Mouse (Mus musculus): ENCODE data around the gene Iffo2. TPM values are rescaled to one million over a fixed set of nuclear protein-coding genes. Genes with fewer than 3 reads are reported as not detected.
A peak's percentile ranks its signal among the peaks of the same experiment; 100 is the strongest.
"Not testable (repeated sequence)": the region's sequence is repeated elsewhere in the genome, so short reads cannot be mapped to it uniquely, and the experiment has no call there.

Gene Iffo2
- polyA plus RNA-seq (2016; fragmentation: Nextera tagmentation; extraction: Ambion mirVana): 4.1 and 5.9 TPM in 2 replicates

- not testable (repeated sequence) for H3K4me1 ChIP-seq (replicated peaks); H3K27ac ChIP-seq; H3K4me2 ChIP-seq; H3K27me3 ChIP-seq; H3K4me3 ChIP-seq (replicated peaks); H3K36me3 ChIP-seq; H3K9ac ChIP-seq (replicated peaks); H3K9me3 ChIP-seq; ATAC-seq (ENCODE audit: insufficient number of reproducible peaks, insufficient read depth, low FRiP score, low TSS enrichment, low read depth)
- 85% methylated on average over 5 of the region's 5 CpGs for WGBS
These were observed at the start of gene Iffo2 for GRCm38 (mm10) chr4:139530248-139530647. TSS of gene Iffo2 (plus strand) at chr4:139530548.

GRCm38 (mm10) chr4:139481400-139481799, 48.9 kb upstream of the Iffo2 start:
- Histone ChIP-seq H3K27me3 (no peaks in the 10 kb centered on the region), H3K9me3 (no peaks in the 10 kb centered on the region), H3K4me2 (no peak overlapping the region), H3K9ac (replicated peaks) (no peak overlapping the region), H3K4me1 (replicated peaks) (no peaks in the 10 kb centered on the region), H3K27ac (no peak overlapping the region), H3K4me3 (replicated peaks) (no peak overlapping the region), H3K36me3 (peaks cover 100% of the 10 kb centered on the region)
- WGBS: 94% methylated on average over 1 of the region's 1 CpGs
- ATAC-seq (ENCODE audit: insufficient number of reproducible peaks, insufficient read depth, low FRiP score, low TSS enrichment, low read depth): no peak

- Histone ChIP-seq H3K4me1 (replicated peaks) (no peaks in the 10 kb centered on the region), H3K9ac (replicated peaks) (no peak overlapping the region; the same call in 1 of the 2 replicates), H3K27ac (no peak overlapping the region), H3K9me3 (no peaks in the 10 kb centered on the region), H3K4me3 (replicated peaks) (no peak overlapping the region), H3K4me2 (no peak overlapping the region), H3K27me3 (no peaks in the 10 kb centered on the region), H3K36me3 (peaks cover 100% of the 10 kb centered on the region)
- 90% methylated on average over 8 of the region's 8 CpGs for WGBS
- no peak for ATAC-seq (ENCODE audit: insufficient number of reproducible peaks, insufficient read depth, low FRiP score, low TSS enrichment, low read depth)
These were observed 46.8 kb upstream of the Iffo2 start for GRCm38 (mm10) chr4:139483461-139484105.

DNA sequence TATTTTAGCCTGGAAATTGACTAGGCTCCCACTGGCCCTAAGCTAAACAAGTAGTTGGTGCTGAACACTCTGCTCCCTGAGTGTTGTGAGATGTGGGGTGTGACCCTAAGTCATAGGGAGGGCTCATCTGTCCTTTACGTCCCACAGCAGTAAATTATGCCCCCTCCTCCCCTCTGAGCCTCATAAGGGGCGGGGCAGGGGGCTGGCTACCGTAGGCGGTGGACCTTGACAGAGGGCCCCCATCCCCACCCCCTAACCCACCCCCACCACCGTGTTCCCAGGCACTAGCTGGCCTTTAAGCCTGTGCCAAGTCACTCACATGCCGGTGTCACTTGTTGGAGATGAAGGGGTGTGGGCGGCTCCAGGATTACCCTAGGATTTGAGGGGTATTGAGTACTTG, 45.9 kb upstream of the Iffo2 start:
- no peak overlapping the region for H3K4me3 ChIP-seq (replicated peaks)
- no peak overlapping the region for H3K9ac ChIP-seq (replicated peaks)
- no peaks in the 10 kb centered on the region for H3K27me3 ChIP-seq
- no peak overlapping the region for H3K4me2 ChIP-seq
- no peaks in the 10 kb centered on the region for H3K4me1 ChIP-seq (replicated peaks)
- H3K27ac ChIP-seq: no peak overlapping the region
- no peaks in the 10 kb centered on the region for H3K9me3 ChIP-seq
- no peak for ATAC-seq (ENCODE audit: insufficient number of reproducible peaks, insufficient read depth, low FRiP score, low TSS enrichment, low read depth)
- WGBS: 76% methylated on average over 7 of the region's 7 CpGs
- peaks cover 100% of the 10 kb centered on the region for H3K36me3 ChIP-seq

DNA sequence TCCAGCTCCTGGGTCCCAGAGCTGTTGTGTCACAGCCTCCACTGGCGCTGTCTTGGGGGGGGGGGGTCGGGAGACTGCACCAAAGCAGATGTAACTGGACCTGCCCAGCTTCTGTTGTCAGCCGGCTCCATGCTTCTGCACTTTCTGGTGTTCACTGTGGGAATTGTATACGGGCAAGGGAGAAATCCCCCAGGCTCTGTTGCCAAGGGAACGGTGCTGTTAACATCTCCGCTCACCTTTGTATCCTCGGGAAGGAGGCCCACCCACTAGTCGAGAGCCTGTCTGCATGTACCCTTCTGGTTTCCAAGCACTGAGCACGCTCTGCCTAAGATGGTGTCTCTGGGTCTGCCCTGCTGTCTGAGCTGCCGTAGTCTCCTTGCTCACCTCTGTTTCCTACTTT, 43.3 kb upstream of the Iffo2 start:
- Histone ChIP-seq H3K4me2 (no peak overlapping the region), H3K36me3 (peaks cover 100% of the 10 kb centered on the region), H3K4me1 (replicated peaks) (no peaks in the 10 kb centered on the region), H3K27ac (no peak overlapping the region), H3K9ac (replicated peaks) (0 out of 2 replicates have a peak overlapping the region, but pooled peaks have one; percentile 8), H3K9me3 (no peaks in the 10 kb centered on the region), H3K4me3 (replicated peaks) (no peak overlapping the region), H3K27me3 (no peaks in the 10 kb centered on the region)
- no peak for ATAC-seq (ENCODE audit: insufficient number of reproducible peaks, insufficient read depth, low FRiP score, low TSS enrichment, low read depth)
- WGBS: 55% methylated on average over 10 of the region's 10 CpGs

DNA sequence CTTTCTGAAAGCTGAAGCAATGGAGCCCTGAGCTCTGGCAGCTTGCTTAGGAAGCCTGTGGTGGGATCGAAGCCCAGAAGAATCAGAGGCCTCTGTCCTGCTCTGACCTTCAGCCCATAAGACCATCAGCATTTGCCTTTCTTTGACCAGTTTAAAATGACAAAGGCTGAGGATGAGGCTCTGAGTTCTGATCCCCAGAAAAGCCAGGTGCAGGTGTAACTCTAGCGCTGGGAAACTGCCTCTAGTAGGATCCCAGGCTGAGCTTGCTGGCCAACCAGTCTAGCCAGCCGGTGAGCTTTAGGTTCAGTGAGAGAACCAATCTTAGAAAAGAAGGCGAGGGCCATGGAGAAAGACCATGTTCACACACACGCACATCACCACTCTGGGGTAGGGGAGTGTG, 42.0 kb upstream of the Iffo2 start:
- Histone ChIP-seq H3K36me3 (peaks cover 92% of the 10 kb centered on the region), H3K4me1 (replicated peaks) (no peaks in the 10 kb centered on the region), H3K9ac (replicated peaks) (no peak overlapping the region), H3K9me3 (no peaks in the 10 kb centered on the region), H3K27ac (no peak overlapping the region), H3K4me2 (no peak overlapping the region), H3K27me3 (no peaks in the 10 kb centered on the region), H3K4me3 (replicated peaks) (no peak overlapping the region)
- ATAC-seq (ENCODE audit: insufficient number of reproducible peaks, insufficient read depth, low FRiP score, low TSS enrichment, low read depth): no peak
- WGBS: 90% methylated on average over 5 of the region's 5 CpGs

DNA sequence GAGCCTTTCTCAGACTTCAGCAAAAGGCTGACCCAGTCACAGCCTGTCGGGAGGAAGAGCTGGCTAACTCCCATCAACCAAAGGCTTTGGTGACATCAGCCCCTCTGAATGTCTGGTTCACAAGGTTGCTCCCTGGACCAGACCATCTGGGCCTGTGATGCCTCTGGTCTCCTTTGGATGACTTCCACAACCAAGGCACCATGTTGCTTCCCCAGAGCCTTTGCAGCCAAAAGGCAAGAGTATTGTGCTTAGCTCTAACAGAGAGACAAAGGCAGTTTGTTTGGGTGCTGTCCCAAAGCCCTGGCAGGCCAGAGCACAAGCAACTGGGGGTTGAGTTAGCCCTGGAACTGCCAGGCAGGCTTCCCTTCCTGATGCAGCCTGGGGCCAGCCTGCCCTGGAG, 40.4 kb upstream of the Iffo2 start:
- Histone ChIP-seq H3K4me2 (no peak overlapping the region), H3K4me1 (replicated peaks) (no peaks in the 10 kb centered on the region), H3K9ac (replicated peaks) (no peak overlapping the region), H3K4me3 (replicated peaks) (no peak overlapping the region), H3K27me3 (no peaks in the 10 kb centered on the region), H3K36me3 (peaks cover 76% of the 10 kb centered on the region), H3K27ac (no peak overlapping the region), H3K9me3 (no peaks in the 10 kb centered on the region)
- 88% methylated on average over 1 of the region's 1 CpGs for WGBS
- no peak for ATAC-seq (ENCODE audit: insufficient number of reproducible peaks, insufficient read depth, low FRiP score, low TSS enrichment, low read depth)

DNA sequence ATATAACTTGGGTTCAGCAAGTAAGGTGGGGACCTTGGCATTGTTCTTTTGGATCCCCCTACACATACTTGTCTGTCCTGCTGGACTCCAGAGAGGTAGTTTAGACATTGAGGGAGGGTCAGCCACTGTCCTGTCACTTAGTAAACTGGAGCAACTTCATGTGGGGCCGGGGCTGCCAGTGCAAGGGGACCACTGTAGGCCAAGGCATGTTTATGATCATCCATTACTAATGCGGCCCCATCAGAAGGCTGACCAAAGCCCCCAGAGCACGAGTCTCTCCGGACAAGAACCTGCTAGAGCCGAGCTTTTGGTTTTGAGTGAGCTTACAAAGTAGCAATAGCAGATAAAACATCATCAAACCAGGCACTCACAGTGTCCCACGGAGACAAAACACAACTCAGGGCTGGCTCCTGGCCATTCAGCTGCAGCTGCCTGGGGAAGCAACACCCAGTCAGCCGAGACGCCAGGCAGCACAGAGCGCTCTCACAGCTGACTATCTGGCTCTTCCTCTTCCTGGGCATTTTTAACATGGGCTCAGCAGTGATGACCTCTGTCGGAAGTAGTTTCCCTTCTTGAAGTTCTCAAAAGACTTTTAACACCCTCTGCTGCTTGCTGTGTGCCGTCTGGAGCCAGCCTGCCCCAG, 39.8 kb upstream of the Iffo2 start:
- Histone ChIP-seq H3K9ac (replicated peaks) (no peak overlapping the region), H3K4me1 (replicated peaks) (no peaks in the 10 kb centered on the region), H3K4me3 (replicated peaks) (no peak overlapping the region), H3K9me3 (no peaks in the 10 kb centered on the region), H3K4me2 (no peak overlapping the region), H3K27me3 (no peaks in the 10 kb centered on the region), H3K27ac (no peak overlapping the region), H3K36me3 (peaks cover 70% of the 10 kb centered on the region)
- 88% methylated on average over 11 of the region's 11 CpGs for WGBS
- no peak for ATAC-seq (ENCODE audit: insufficient number of reproducible peaks, insufficient read depth, low FRiP score, low TSS enrichment, low read depth)

DNA sequence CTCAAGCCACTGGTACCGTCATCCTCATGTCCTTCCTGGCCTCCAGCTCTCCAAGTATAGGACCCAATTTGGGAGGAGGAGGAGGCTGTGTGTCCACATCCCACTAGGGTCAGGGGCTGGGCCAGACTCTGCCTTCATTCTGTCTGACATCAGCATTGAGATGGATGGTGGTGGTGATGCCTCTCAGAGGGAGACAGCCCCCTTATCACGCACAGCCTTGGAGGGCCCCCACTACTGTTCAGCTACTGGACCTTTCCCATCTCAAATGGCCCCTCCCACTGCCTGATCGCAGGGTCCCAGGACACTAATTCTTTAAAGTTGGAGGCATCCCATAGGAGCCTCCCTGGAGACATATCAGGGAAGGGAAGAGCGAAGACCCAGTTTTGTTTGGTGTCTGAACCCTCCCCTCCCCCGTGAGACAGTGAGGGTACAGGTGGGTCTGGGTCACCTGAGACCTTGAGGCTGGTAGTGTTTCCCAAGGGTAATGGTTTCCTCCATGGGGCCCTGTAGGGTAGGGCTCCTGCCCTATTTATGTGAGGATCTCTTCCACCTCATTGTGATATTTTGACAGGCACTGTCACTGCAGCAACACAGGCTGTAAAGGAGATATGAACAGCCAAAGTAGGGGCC, 38.7 kb upstream of the Iffo2 start:
- no peak overlapping the region for H3K4me3 ChIP-seq (replicated peaks)
- H3K36me3 ChIP-seq: peaks cover 58% of the 10 kb centered on the region
- no peak overlapping the region for H3K27ac ChIP-seq
- no peak overlapping the region for H3K4me2 ChIP-seq
- no peaks in the 10 kb centered on the region for H3K27me3 ChIP-seq
- no peaks in the 10 kb centered on the region for H3K4me1 ChIP-seq (replicated peaks)
- H3K9me3 ChIP-seq: no peaks in the 10 kb centered on the region
- no peak for ATAC-seq (ENCODE audit: insufficient number of reproducible peaks, insufficient read depth, low FRiP score, low TSS enrichment, low read depth)
- WGBS: 88% methylated on average over 5 of the region's 5 CpGs
- no peak overlapping the region for H3K9ac ChIP-seq (replicated peaks)

- ATAC-seq (ENCODE audit: insufficient number of reproducible peaks, insufficient read depth, low FRiP score, low TSS enrichment, low read depth): no peak
- Histone ChIP-seq H3K36me3 (peaks cover 52% of the 10 kb centered on the region), H3K4me2 (no peak overlapping the region), H3K9ac (replicated peaks) (no peak overlapping the region), H3K27me3 (no peaks in the 10 kb centered on the region), H3K4me1 (replicated peaks) (no peaks in the 10 kb centered on the region), H3K27ac (no peak overlapping the region), H3K4me3 (replicated peaks) (no peak overlapping the region), H3K9me3 (no peaks in the 10 kb centered on the region)
- whole genome bisulfite sequencing: 71% methylated on average over 3 of the region's 3 CpGs
These were observed 38.0 kb upstream of the Iffo2 start for GRCm38 (mm10) chr4:139492258-139492833.

GRCm38 (mm10) chr4:139493227-139494025, 36.9 kb upstream of the Iffo2 start:
- no peaks in the 10 kb centered on the region for H3K4me1 ChIP-seq (replicated peaks)
- no peak overlapping the region for H3K27ac ChIP-seq

More at GRCm38 (mm10) chr4:139493227-139494025, 36.9 kb upstream of the Iffo2 start:
- no peak overlapping the region for H3K4me3 ChIP-seq (replicated peaks)
- WGBS: 69% methylated on average over 9 of the region's 9 CpGs
- H3K27me3 ChIP-seq: no peaks in the 10 kb centered on the region
- H3K9ac ChIP-seq (replicated peaks): no peak overlapping the region
- no peaks in the 10 kb centered on the region for H3K9me3 ChIP-seq
- ATAC-seq (ENCODE audit: insufficient number of reproducible peaks, insufficient read depth, low FRiP score, low TSS enrichment, low read depth): no peak
- H3K36me3 ChIP-seq: peaks cover 41% of the 10 kb centered on the region
- H3K4me2 ChIP-seq: no peak overlapping the region

All from limb, embryonic 12.5 days (tissue).